Mouse (Mus musculus) testis, adult 2 months (tissue): ENCODE data around the gene Rhoc.

Experiments used
- CTCF ChIP-seq: fragments of 200-500 bp; IDR thresholded peaks from 2 replicates; pipeline ENCODE4 v1.5.1; 2012; ENCODE audit warnings: low read depth, mild to moderate bottlenecking, inconsistent platforms, low read length, moderate library complexity; ENCODE audit not compliant: control insufficient read depth, insufficient read depth, insufficient replicate concordance
- POLR2A ChIP-seq: fragments of 200-500 bp; IDR thresholded peaks from 2 replicates; pipeline ENCODE4 v1.6.1; 2012; ENCODE audit warnings: low read depth, mild to moderate bottlenecking, inconsistent platforms, low read length, moderate library complexity; ENCODE audit not compliant: control insufficient read depth

DNA sequence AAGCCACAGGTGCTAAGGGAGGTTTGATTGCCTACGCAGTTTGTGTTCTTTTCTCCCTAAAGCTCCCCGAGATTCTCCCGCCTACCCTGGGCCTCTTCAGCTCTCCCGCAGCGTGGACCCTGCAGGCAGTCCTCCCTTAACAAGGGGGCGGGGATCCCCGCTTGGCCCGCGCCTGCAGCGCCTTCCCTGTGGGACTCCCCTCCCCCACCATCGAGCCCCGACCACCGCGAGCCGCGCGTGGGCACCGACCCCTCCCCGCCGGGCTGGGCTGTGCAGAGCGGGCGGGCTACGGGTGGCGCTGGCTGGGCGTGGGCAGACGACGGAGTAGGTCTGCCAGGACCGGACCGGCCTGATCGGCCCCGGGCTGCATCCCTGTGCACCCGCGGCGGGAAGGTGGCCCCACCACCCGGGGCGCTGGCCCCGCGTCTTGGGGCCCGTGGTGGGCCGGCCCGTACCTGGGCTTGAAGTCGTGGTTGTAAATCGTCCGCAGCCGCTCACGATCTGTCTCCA is 29.4 kb downstream of the Rhoc start:
- TF ChIP-seq CTCF (no peak), POLR2A (no peak)
